Mouse (Mus musculus) ES-Bruce4 (cell line): ENCODE data around the gene Gpsm1. TPM values are rescaled to one million over a fixed set of nuclear protein-coding genes. Genes with fewer than 3 reads are reported as not detected.

Experiments used
- H3K27ac ChIP-seq: 2 replicates; pipeline ENCODE4 v1.5.1; 2012; ENCODE audit warnings: low read length, inconsistent platforms; ENCODE audit not compliant: insufficient read depth
- H3K27me3 ChIP-seq: 2 replicates; pipeline ENCODE4 v1.6.1; 2012; ENCODE audit warnings: mild to moderate bottlenecking, low read length, inconsistent platforms; ENCODE audit not compliant: control insufficient read depth, poor library complexity, insufficient read depth, severe bottlenecking
- H3K36me3 ChIP-seq: 2 replicates; pipeline ENCODE4 v1.6.1; 2012; ENCODE audit warnings: inconsistent platforms, mild to moderate bottlenecking, low read length, moderate library complexity; ENCODE audit not compliant: control insufficient read depth, poor library complexity, insufficient read depth, severe bottlenecking
- H3K4me1 ChIP-seq: one replicate; pipeline ENCODE4 v1.8.1; 2011; ENCODE audit warnings: low read length; ENCODE audit not compliant: control insufficient read depth, insufficient read depth
- H3K4me3 ChIP-seq: 2 replicates; pipeline ENCODE4 v1.5.1; 2011; ENCODE audit warnings: low read depth, mild to moderate bottlenecking, low read length
- H3K9ac ChIP-seq: 2 replicates; pipeline ENCODE4 v1.6.1; 2012; ENCODE audit warnings: low read depth, mild to moderate bottlenecking, inconsistent platforms; ENCODE audit not compliant: poor library complexity, severe bottlenecking
- H3K9me3 ChIP-seq: replicated peaks from 2 replicates; pipeline ENCODE4 v1.6.1; 2012; ENCODE audit warnings: mild to moderate bottlenecking, low read length, inconsistent platforms; ENCODE audit not compliant: control insufficient read depth, poor library complexity, insufficient read depth, severe bottlenecking
- CTCF ChIP-seq: IDR thresholded peaks from one replicate; pipeline ENCODE4 v1.8.1; 2011; ENCODE audit warnings: low read depth, low read length
- EP300 ChIP-seq: IDR thresholded peaks from 2 replicates; pipeline ENCODE4 v1.6.1; 2011; ENCODE audit warnings: low read depth, low read length; ENCODE audit not compliant: insufficient read depth
- POLR2A ChIP-seq: IDR thresholded peaks from one replicate; pipeline ENCODE4 v1.8.1; 2011; ENCODE audit warnings: low read length; ENCODE audit not compliant: insufficient read depth
- polyA plus RNA-seq: library from polyadenylated mRNA; stranded (reverse); fragments of >200 nt; gene quantifications from 2 replicates; pipeline ENCODE4 v1.2.4, GENCODE M21; 2011; ENCODE audit warnings: low read depth; ENCODE audit not compliant: missing spikeins, insufficient read depth, insufficient read length

Gene Gpsm1
- polyA plus RNA-seq, 1 experiment = 16.3 TPM

- Histone ChIP-seq H3K4me1 (no peaks in the 10 kb centered on the region), H3K27me3 (no peaks in the 10 kb centered on the region), H3K9me3 (no peaks in the 10 kb centered on the region), H3K27ac (no peak overlapping the region), H3K36me3 (no peaks in the 10 kb centered on the region), H3K9ac (no peak overlapping the region), H3K4me3 (no peak overlapping the region)
- TF ChIP-seq EP300 = no peak
- TF ChIP-seq POLR2A = no peak
- TF ChIP-seq CTCF = no peak
Observed at GRCm38 (mm10) chr2:26285804-26286203, 29.5 kb upstream of the Gpsm1 start.

- Histone ChIP-seq H3K27me3 (no peaks in the 10 kb centered on the region), H3K4me3 (no peak overlapping the region), H3K36me3 (no peaks in the 10 kb centered on the region), H3K4me1 (no peaks in the 10 kb centered on the region), H3K27ac (no peak overlapping the region), H3K9me3 (no peaks in the 10 kb centered on the region), H3K9ac (no peak overlapping the region)
- TF ChIP-seq EP300 = no peak
- TF ChIP-seq CTCF = no peak
- no peak for TF ChIP-seq POLR2A
Observed at GRCm38 (mm10) chr2:26286391-26286790, 28.9 kb upstream of the Gpsm1 start.

- Histone ChIP-seq H3K27me3 (no peaks in the 10 kb centered on the region), H3K9ac (no peak overlapping the region), H3K4me1 (no peaks in the 10 kb centered on the region), H3K4me3 (no peak overlapping the region), H3K27ac (no peak overlapping the region), H3K9me3 (no peaks in the 10 kb centered on the region), H3K36me3 (no peaks in the 10 kb centered on the region)
- TF ChIP-seq EP300 (no peak), POLR2A (no peak), CTCF (no peak)
Observed at GRCm38 (mm10) chr2:26290133-26290532, 25.2 kb upstream of the Gpsm1 start.

GRCm38 (mm10) chr2:26294457-26294856 lies 20.9 kb upstream of the Gpsm1 start, which contains the start of gene Ccdc187:
TSS of gene Ccdc187 (minus strand) at chr2:26294557.
- Histone ChIP-seq H3K4me3 (no peak within 1 kb of the TSS), H3K27me3 (no peaks in the 10 kb centered on the region), H3K9me3 (no peaks in the 10 kb centered on the region), H3K9ac (no peak within 1 kb of the TSS), H3K4me1 (peaks cover 10% of the 10 kb centered on the region), H3K27ac (no peak within 1 kb of the TSS), H3K36me3 (no peaks in the 10 kb centered on the region)
- no peak for TF ChIP-seq EP300
- no peak for TF ChIP-seq POLR2A
- TF ChIP-seq CTCF = no peak

- no peak overlapping the region for H3K27ac ChIP-seq
Observed at GRCm38 (mm10) chr2:26296606-26297195, 18.6 kb upstream of the Gpsm1 start.

GRCm38 (mm10) chr2:26298208-26298855 lies 17.0 kb upstream of the Gpsm1 start:
- H3K4me3 ChIP-seq = no peak overlapping the region
- TF ChIP-seq CTCF = no peak
- TF ChIP-seq POLR2A = no peak
- peak; percentile 72; the same call in 1 of the 2 replicates for TF ChIP-seq EP300
- H3K9me3 ChIP-seq = no peaks in the 10 kb centered on the region
- peak overlapping the region; percentile 27 for H3K27ac ChIP-seq
- no peak overlapping the region for H3K9ac ChIP-seq
- H3K4me1 ChIP-seq = peaks cover 10% of the 10 kb centered on the region
- H3K27me3 ChIP-seq = no peaks in the 10 kb centered on the region
- no peaks in the 10 kb centered on the region for H3K36me3 ChIP-seq

More at GRCm38 (mm10) chr2:26296606-26297195, 18.6 kb upstream of the Gpsm1 start:
- H3K36me3 ChIP-seq = no peaks in the 10 kb centered on the region
- no peak overlapping the region for H3K9ac ChIP-seq
- H3K4me3 ChIP-seq = no peak overlapping the region
- H3K9me3 ChIP-seq = no peaks in the 10 kb centered on the region
- no peak for TF ChIP-seq POLR2A
- no peak for TF ChIP-seq EP300
- TF ChIP-seq CTCF = no peak
- peaks cover 10% of the 10 kb centered on the region for H3K4me1 ChIP-seq
- H3K27me3 ChIP-seq = no peaks in the 10 kb centered on the region
